In the genomic region with DNA sequence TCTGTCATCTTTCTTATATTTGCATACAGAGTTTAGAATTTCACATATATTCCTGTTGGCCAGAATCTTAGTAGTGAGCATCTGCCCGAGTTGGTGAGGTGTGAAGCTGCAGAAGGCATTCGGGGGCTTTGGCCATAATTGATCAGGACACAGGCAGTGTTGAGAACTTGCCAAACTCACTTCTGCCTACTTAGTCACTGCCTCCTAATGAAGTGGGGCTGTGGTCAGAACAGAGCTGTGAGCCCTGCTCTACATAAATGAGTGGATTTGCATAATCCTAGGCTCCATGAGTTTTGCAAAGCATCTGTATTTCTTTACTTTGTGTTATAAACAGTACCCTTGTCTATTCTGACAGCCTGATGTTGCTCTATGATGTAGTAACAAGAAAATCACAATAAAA, we compare ENCODE assay signal across 25 mouse cellular contexts. TPM values are rescaled to one million over a fixed set of nuclear protein-coding genes. Genes with fewer than 3 reads are reported as not detected.
A peak's percentile ranks its signal among the peaks of the same experiment; 100 is the strongest.
DNase-seq lines count a peak whose midpoint lies in the region; ATAC-seq and TF ChIP-seq lines count a peak whose summit lies in the region.
"Had no signal": no experiment of that assay in that cellular context is flagged by ENCODE, and none has a peak within 500 bp of the region (broad histone marks: within the 10 kb centered on the region; RNA-seq: fewer than 3 reads in every experiment).

No protein-coding gene starts in this region.

- H3K27ac ChIP-seq in forebrain, embryonic 15.5 days (replicated peaks): no peak overlapping the region
- H3K27ac ChIP-seq in forebrain, postnatal 0 days (ENCODE audit: low read depth, low read length): no peak overlapping the region
- no peak overlapping the region for H3K27ac ChIP-seq in hindbrain, postnatal 0 days
- no peak overlapping the region for H3K27ac ChIP-seq in hindbrain, embryonic 13.5 days
- no peak overlapping the region for H3K27ac ChIP-seq in heart, adult 2 months
- H3K27ac ChIP-seq: heart, embryonic 10.5 days; heart, embryonic 13.5 days; hindbrain, embryonic 12.5 days had no signal

- 36% methylated on average over 2 of the region's 2 CpGs for WGBS in forebrain, embryonic 15.5 days
- 31% methylated on average over 2 of the region's 2 CpGs for WGBS in forebrain, postnatal 0 days
- 49% methylated on average over 2 of the region's 2 CpGs for WGBS in hindbrain, postnatal 0 days
- WGBS in hindbrain, embryonic 13.5 days: 87% methylated on average over 2 of the region's 2 CpGs
- WGBS in heart, adult 2 months: 76% methylated on average over 2 of the region's 2 CpGs

- H3K4me2 ChIP-seq in forebrain, embryonic 15.5 days (replicated peaks): no peak overlapping the region
- no peak overlapping the region for H3K4me2 ChIP-seq in forebrain, postnatal 0 days (ENCODE audit: low read depth)
- H3K4me2 ChIP-seq in hindbrain, postnatal 0 days (ENCODE audit: low read depth, low read length): no peak overlapping the region
- no peak overlapping the region for H3K4me2 ChIP-seq in hindbrain, embryonic 13.5 days
- H3K4me2 ChIP-seq: heart, embryonic 13.5 days; hindbrain, embryonic 12.5 days had no signal

- no peak for TF ChIP-seq CTCF in forebrain, postnatal 0 days (IDR thresholded peaks at IDR 0.05; ENCODE audit: low read depth)
- no peak for TF ChIP-seq CTCF in hindbrain, postnatal 0 days (IDR thresholded peaks at IDR 0.05; ENCODE audit: low read depth)
- TF ChIP-seq CTCF in heart, adult 2 months (IDR thresholded peaks at IDR 0.05): no peak

- no peaks in the 10 kb centered on the region for H3K36me3 ChIP-seq in forebrain, embryonic 15.5 days
- no peaks in the 10 kb centered on the region for H3K36me3 ChIP-seq in forebrain, postnatal 0 days (ENCODE audit: insufficient read depth)
- H3K36me3 ChIP-seq in hindbrain, postnatal 0 days (ENCODE audit: insufficient read depth, low read length): no peaks in the 10 kb centered on the region
- H3K36me3 ChIP-seq in hindbrain, embryonic 13.5 days: no peaks in the 10 kb centered on the region
- peaks cover 2% of the 10 kb centered on the region; the same call in 1 of the 2 replicates for H3K36me3 ChIP-seq in heart, adult 2 months (ENCODE audit: control insufficient read depth, insufficient read depth, low read length)
- H3K36me3 ChIP-seq: heart, embryonic 10.5 days; heart, embryonic 13.5 days; hindbrain, embryonic 12.5 days had no signal

- no peaks in the 10 kb centered on the region for H3K27me3 ChIP-seq in forebrain, embryonic 15.5 days
- H3K27me3 ChIP-seq in forebrain, postnatal 0 days (ENCODE audit: insufficient read depth, low read length): no peaks in the 10 kb centered on the region
- H3K27me3 ChIP-seq in hindbrain, postnatal 0 days (ENCODE audit: insufficient read depth, low read length): no peaks in the 10 kb centered on the region
- no peaks in the 10 kb centered on the region for H3K27me3 ChIP-seq in hindbrain, embryonic 13.5 days
- H3K27me3 ChIP-seq in heart, adult 2 months (ENCODE audit: control insufficient read depth, insufficient read depth, low read length): no peaks in the 10 kb centered on the region
- H3K27me3 ChIP-seq: CH12.LX; heart, embryonic 13.5 days; hindbrain, embryonic 12.5 days had no signal

- no peak for TF ChIP-seq EP300 in heart, adult 2 months (IDR thresholded peaks at IDR 0.05; ENCODE audit: insufficient read depth, low read depth, low read length)

- intact Hi-C loops in heart, adult 2 months (cut with DNase I): no loop called here

- H3K4me1 ChIP-seq in forebrain, embryonic 15.5 days: peaks cover 21% of the 10 kb centered on the region
- H3K4me1 ChIP-seq in forebrain, postnatal 0 days (ENCODE audit: insufficient read depth): no peaks in the 10 kb centered on the region
- H3K4me1 ChIP-seq in hindbrain, postnatal 0 days (ENCODE audit: insufficient read depth, low read length): no peaks in the 10 kb centered on the region
- H3K4me1 ChIP-seq in hindbrain, embryonic 13.5 days (replicated peaks): peaks cover 12% of the 10 kb centered on the region
- no peaks in the 10 kb centered on the region; the same call in 1 of the 2 replicates for H3K4me1 ChIP-seq in heart, adult 2 months (ENCODE audit: control insufficient read depth, insufficient read depth, low read length)
- H3K4me1 ChIP-seq: hindbrain, embryonic 12.5 days had no signal

- H3K4me3 ChIP-seq in forebrain, embryonic 15.5 days: no peak overlapping the region
- no peak overlapping the region for H3K4me3 ChIP-seq in forebrain, postnatal 0 days (ENCODE audit: low read depth, low read length)
- H3K4me3 ChIP-seq in hindbrain, postnatal 0 days (ENCODE audit: low read length): no peak overlapping the region
- no peak overlapping the region for H3K4me3 ChIP-seq in hindbrain, embryonic 13.5 days
- no peak overlapping the region for H3K4me3 ChIP-seq in heart, adult 2 months
- H3K4me3 ChIP-seq: heart, embryonic 10.5 days; heart, embryonic 13.5 days; hindbrain, embryonic 12.5 days had no signal

- DNase-seq in cerebellum, postnatal 10 days: peak; percentile 38 to 44
- DNase-seq in cerebellum, adult 18-20 months: no peak
- no peak for DNase-seq in forebrain, postnatal 0 days
- peak; percentile 60 for DNase-seq in hindbrain, postnatal 0 days (ENCODE audit: low spot score)
- peak; percentile 39 for DNase-seq in A20 (ENCODE audit: low read depth, low spot score)
- no peak for DNase-seq in heart, adult 2 months
- DNase-seq: adrenal gland, postnatal 10 days; adrenal gland, postnatal 36 days; B cell, adult 2 months; cerebellum, adult 11 months; cerebellum, adult 8-10 months; cerebellum, postnatal 14 days; gastrocnemius, postnatal 25 days; heart, adult 18-20 months; heart, postnatal 14 days; heart, postnatal 4 days; kidney, adult 2 months had no signal

- peaks cover 4% of the 10 kb centered on the region for H3K79me2 ChIP-seq in heart, adult 2 months (replicated peaks; ENCODE audit: control insufficient read depth, insufficient read depth, low read length)

- 0 out of 2 replicates have a peak, but pooled peaks have one; percentile 60 for ATAC-seq in forebrain, embryonic 15.5 days (replicated peaks)
- no peak for ATAC-seq in forebrain, postnatal 0 days
- no peak for ATAC-seq in hindbrain, postnatal 0 days
- no peak for ATAC-seq in hindbrain, embryonic 13.5 days (ENCODE audit: low FRiP score)
- ATAC-seq: intestine, postnatal 0 days had no signal

- TF ChIP-seq POLR2A in heart, adult 2 months (IDR thresholded peaks at IDR 0.05; ENCODE audit: insufficient read depth, low read depth, low read length): no peak

- H3K9ac ChIP-seq in forebrain, embryonic 15.5 days (replicated peaks): no peak overlapping the region
- no peak overlapping the region for H3K9ac ChIP-seq in forebrain, postnatal 0 days
- H3K9ac ChIP-seq in hindbrain, postnatal 0 days (replicated peaks; ENCODE audit: low read length): no peak overlapping the region
- no peak overlapping the region for H3K9ac ChIP-seq in hindbrain, embryonic 13.5 days
- no peak overlapping the region for H3K9ac ChIP-seq in heart, adult 2 months (ENCODE audit: low read depth, low read length)
- H3K9ac ChIP-seq: heart, embryonic 13.5 days; hindbrain, embryonic 12.5 days had no signal

- H3K9me3 ChIP-seq in forebrain, embryonic 15.5 days: no peaks in the 10 kb centered on the region
- H3K9me3 ChIP-seq in forebrain, postnatal 0 days (ENCODE audit: low read length): no peaks in the 10 kb centered on the region
- no peaks in the 10 kb centered on the region for H3K9me3 ChIP-seq in hindbrain, postnatal 0 days (ENCODE audit: low read length)
- no peaks in the 10 kb centered on the region for H3K9me3 ChIP-seq in hindbrain, embryonic 13.5 days
- H3K9me3 ChIP-seq: G1E; heart, embryonic 10.5 days; heart, embryonic 13.5 days; hindbrain, embryonic 12.5 days had no signal

RNA-seq across cellular contexts. Expression of a gene that starts 24.6 kb away (rescaled TPM):
- polyA plus RNA-seq in forebrain, embryonic 15.5 days (2015; fragmentation: Nextera tagmentation; extraction: Ambion mirVana): 31.5 and 33.5 TPM in 2 replicates
- total RNA-seq in forebrain, postnatal 0 days (2014; rRNA removed): 33.3 and 40.3 TPM in 2 replicates
- polyA plus RNA-seq in forebrain, postnatal 0 days (2015; fragmentation: Nextera tagmentation; extraction: Ambion mirVana): 12.3 and 17.0 TPM in 2 replicates
- total RNA-seq in hindbrain, postnatal 0 days (2014; rRNA removed): 27.2 and 28.8 TPM in 2 replicates
- polyA plus RNA-seq in hindbrain, postnatal 0 days (2015; fragmentation: Nextera tagmentation; extraction: Ambion mirVana): 17.1 and 17.7 TPM in 2 replicates
- 26.0 and 26.3 TPM in 2 replicates for polyA plus RNA-seq in hindbrain, embryonic 13.5 days (2015; fragmentation: Nextera tagmentation; extraction: Ambion mirVana)
- 10 to 100 TPM; 28.6 to 30.9 TPM for total RNA-seq in heart, adult 2 months (2021)
- 14.5 and 20.1 TPM in 2 replicates for polyA plus RNA-seq in heart, adult 2 months (2012; rRNA removed)

RNA-seq across cellular contexts. Expression of a gene that starts 59.8 kb away (rescaled TPM):
- 1,340 and 1,345 TPM in 2 replicates for polyA plus RNA-seq in forebrain, embryonic 15.5 days (2015; fragmentation: Nextera tagmentation; extraction: Ambion mirVana)
- total RNA-seq in forebrain, postnatal 0 days (2014; rRNA removed): 703 and 720 TPM in 2 replicates
- polyA plus RNA-seq in forebrain, postnatal 0 days (2015; fragmentation: Nextera tagmentation; extraction: Ambion mirVana): 1,123 and 1,324 TPM in 2 replicates
- 577 and 701 TPM in 2 replicates for total RNA-seq in hindbrain, postnatal 0 days (2014; rRNA removed)
- polyA plus RNA-seq in hindbrain, postnatal 0 days (2015; fragmentation: Nextera tagmentation; extraction: Ambion mirVana): 1,486 and 1,521 TPM in 2 replicates
- 1,449 and 1,487 TPM in 2 replicates for polyA plus RNA-seq in hindbrain, embryonic 13.5 days (2015; fragmentation: Nextera tagmentation; extraction: Ambion mirVana)
- total RNA-seq in heart, adult 2 months (2021): 100 to 1,000 TPM; 186 to 228 TPM
- 47.5 and 99.5 TPM in 2 replicates for polyA plus RNA-seq in heart, adult 2 months (2012; rRNA removed)

Comparison
In these comparisons a context has a peak if more than half of its experiments do, and no peak if none do; other contexts are left out.
1. DNase-seq: peak in cerebellum, postnatal 10 days (2 of 2), hindbrain, postnatal 0 days (single experiment) and A20 (single experiment); none in cerebellum, adult 18-20 months (0 of 2), forebrain, postnatal 0 days (single experiment) and heart, adult 2 months (0 of 2).
2. RNA of a gene that starts 59.8 kb away (polyA plus RNA-seq): 1,486 to 1,521 TPM in hindbrain, postnatal 0 days, 1,449 to 1,487 TPM in hindbrain, embryonic 13.5 days, 1,340 to 1,345 TPM in forebrain, embryonic 15.5 days and 1,123 to 1,324 TPM in forebrain, postnatal 0 days; 47.5 to 99.5 TPM in heart, adult 2 months; every median in the first group is over 10 times any median in the second.